Mouse (Mus musculus) CD4-positive helper T cell, adult 2 months (primary cell): ENCODE results near the gene Mamstr.
"Not testable (repeated sequence)": the region's sequence is repeated elsewhere in the genome, so short reads cannot be mapped to it uniquely, and the experiment has no call there.

Experiments
- DNase-seq: peaks from one replicate; pipeline ENCODE4 v3.0.0-alpha.2; 2012; ENCODE audit warnings: low read depth, missing footprints, low spot score

The Mamstr gene

DNA sequence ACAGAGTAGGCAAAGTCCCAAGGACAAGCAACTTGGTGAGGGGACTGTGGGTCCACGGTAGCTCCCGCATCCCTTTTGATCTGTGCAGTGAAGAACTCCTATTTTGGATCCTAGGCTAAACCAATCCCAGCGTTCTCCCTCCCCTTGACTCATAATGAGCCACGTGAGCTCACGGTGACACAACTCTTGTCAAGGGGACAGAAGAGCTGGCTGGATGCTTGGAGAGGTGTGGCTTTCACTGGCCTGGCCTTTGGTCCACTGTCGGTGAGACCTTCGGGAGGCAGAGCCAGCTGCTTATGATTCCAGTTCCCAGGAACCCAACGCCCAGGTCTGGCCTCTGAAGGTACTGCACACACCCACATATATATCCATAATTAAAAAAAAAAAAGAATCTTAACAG lies 9.6 kb downstream of the Mamstr start:
- no peak for DNase-seq

DNA sequence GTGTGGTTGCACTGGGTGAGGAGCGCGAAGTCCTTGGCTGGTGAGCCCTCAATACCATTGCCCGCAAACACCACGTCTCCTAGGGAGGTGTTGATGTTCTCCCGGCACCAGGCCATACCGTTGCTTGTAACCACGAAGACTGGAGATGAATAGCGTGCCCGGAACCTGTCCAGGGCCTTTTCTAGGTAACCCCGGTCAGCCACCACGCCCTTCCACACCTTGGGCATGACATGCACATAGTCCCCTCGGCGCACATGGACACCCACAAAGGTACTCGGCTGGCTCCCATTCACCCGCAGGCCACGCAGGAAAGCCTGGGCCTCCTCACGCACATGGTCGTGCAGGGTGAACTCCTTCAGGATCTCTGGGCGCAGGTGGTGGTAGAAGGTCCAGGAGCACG lies 10.7 kb downstream of the Mamstr start:
- DNase-seq, result not testable (repeated sequence)

DNA sequence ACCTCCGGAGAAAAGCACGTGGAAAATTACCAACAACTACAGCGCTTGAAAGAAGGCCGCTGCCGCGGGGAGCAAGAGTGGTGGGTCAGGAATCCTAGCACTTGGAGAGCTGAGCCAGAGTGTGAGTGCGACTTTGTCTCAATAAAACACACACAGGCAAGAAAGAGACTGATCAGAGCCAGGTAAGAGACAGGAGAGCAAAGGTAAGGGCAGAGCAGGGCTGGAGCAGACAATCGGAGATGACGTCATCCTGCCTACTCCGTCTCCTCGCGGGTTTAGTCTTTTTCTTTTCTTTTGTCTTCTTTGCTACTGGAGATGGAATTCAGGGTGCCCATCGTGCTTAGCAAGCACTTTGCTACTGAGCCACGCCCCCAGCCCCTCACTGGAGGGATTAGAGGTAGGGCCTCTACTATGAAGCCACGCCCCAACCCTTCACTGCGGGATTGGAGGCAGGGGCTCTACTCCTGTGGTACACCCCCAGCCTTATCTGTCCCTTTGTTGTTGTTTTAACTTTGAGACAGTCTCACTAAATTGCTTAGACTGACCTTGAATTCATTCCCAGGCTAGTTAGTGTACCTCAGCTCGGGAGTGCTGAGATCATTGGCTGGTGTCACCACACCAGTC lies 14.8 kb downstream of the Mamstr start:
- DNase-seq, result no peak

GRCm38 (mm10) chr7:45660746-45661478 lies 21.1 kb downstream of the Mamstr start:
- DNase-seq, result no peak

DNA sequence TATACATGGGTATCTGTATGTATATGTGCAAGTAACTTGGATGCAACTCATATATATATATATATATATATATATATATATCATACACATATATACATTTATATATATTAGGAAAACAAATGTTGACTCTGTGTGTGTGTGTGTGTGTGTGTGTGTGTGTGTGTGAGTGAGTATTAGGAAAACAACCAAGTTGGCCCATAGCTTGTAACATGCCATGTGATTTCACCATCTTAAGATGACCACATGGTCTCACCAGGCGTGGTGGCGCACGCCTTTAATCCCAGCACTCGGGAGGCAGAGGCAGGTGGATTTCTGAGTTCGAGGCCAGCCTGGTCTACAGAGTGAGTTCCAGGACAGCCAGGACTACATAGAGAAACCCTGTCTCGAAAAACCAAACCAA lies 21.9 kb downstream of the Mamstr start:
- DNase-seq, result not testable (repeated sequence)

GRCm38 (mm10) chr7:45665303-45666138 lies 25.7 kb downstream of the Mamstr start:
- DNase-seq, result no peak

GRCm38 (mm10) chr7:45666161-45666560 lies 26.4 kb downstream of the Mamstr start, which contains the start of gene Fut2:
TSS of gene Fut2 (minus strand) at chr7:45666394.
- no peak for DNase-seq

- DNase-seq, result no peak
Measured at GRCm38 (mm10) chr7:45667761-45668160, 28.0 kb downstream of the Mamstr start.

DNA sequence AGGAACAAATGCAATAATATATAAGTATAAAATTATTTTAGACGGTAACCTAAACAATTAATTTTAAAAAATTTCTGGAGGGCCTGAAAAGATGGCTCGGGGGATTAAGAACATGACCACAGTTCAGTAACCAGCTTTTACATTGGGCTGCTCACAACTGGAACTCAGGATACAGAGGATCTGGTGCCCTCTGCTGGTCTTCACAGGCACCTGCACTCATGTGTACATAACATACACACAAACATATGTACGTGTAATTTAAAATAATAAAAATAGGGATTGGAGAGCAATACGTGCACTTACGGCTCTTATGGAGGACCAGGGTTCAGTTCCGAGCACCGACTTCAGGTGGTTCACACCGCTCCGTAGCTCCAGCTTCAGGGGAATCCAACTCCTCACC lies 29.1 kb downstream of the Mamstr start:
- DNase-seq, result no peak

- DNase-seq, result no peak
Measured at GRCm38 (mm10) chr7:45677627-45678295, 38.0 kb downstream of the Mamstr start.

DNA sequence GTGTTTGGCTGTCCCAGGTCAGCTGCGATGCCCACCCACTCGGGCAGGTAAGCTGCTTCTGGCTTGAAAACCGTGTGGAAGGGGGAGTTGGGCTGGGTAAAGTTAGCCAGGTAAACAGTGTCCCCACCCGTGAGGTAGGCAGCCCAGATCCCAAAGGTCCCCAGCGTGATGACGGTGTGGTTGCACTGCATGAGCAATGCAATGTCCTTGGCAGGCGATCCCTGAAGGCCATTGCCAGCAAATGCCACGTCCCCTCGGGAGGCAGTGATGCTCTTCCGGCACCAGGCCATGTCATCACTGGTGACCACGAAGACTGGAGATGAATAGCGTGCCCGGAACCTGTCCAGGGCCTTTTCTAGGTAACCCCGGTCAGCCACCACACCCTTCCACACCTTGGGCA lies 38.7 kb downstream of the Mamstr start:
- no peak for DNase-seq

- no peak for DNase-seq
Measured at GRCm38 (mm10) chr7:45679966-45680621, 40.3 kb downstream of the Mamstr start.

DNA sequence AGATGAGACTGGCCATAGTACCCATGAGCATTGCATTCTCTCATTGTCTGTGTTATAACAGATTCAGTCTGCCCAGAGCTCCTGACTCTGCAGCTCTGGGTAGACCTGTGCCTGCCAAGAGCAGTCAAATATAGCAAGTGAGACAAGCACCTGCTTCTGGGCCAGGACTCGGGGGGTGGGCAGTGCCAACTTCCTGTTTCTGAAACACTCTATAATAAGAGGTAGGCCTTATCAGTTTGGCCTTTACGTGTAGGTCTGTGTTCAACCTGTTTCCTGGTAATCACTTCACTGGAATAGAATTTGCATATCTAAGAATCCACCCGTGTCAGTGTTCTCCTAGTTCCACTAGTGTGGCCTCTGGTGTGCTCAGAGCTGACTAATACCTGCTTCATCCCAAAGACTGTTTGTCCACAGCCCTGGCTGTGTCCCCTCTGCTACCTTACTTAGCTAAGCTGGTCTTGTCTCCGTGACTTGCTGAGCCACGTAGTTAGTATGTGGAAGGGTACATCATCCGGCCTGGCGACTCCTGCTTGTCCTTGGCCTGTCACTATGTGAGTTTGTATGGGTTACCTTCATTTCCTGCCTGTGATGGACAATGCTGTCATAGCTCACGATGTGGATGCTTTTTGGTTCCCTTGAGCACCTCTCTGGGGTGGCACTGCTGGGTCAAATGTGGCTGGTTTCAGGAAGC lies 41.4 kb downstream of the Mamstr start:
- DNase-seq, result no peak

DNA sequence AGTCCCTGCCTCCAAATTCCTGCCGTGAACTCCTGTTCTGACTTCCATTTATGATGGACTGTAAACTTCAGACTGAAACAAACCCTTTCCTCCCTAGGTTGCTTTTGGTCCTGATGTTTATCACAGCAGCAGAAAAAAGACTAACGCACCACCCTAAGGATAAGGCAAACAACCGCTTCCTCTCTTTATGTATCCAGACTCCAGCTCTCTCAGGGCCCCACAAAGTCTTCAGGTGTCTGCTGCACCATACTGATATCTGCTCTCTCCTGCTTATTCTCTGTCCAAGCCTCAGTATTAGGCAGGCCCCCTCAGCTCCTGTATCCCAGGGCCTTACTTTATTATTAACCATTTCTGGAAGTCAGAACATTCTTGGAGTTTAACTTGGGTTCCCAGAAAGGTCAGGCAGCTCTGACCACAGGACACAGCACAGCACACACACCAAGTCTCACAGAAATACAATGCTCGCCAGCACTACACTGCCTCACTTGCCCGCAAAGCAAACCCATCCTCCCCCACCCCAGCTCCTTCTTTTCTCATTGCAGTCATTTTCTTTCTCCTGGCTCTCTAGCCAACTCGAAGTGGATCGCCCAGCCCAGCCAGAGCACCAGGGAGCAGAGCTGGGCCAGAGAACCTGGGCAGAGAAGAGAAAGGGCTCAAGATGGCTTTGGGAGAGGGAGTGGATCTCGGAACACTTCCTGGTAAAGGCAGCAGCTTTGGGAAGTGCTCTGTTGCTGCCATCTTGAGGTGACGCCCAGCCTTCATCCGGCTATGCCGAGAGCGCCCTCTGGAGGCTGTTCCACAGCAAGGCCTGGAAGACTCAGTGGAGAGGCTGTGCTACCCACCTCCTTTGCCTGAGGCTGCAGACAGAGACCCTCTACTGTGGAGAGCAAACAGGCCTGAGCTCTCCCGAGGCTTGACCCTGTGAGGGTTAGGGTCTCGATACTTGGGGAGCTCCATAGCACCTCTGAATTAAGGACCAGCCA lies 42.7 kb downstream of the Mamstr start:
- peak; percentile 82 for DNase-seq

DNA sequence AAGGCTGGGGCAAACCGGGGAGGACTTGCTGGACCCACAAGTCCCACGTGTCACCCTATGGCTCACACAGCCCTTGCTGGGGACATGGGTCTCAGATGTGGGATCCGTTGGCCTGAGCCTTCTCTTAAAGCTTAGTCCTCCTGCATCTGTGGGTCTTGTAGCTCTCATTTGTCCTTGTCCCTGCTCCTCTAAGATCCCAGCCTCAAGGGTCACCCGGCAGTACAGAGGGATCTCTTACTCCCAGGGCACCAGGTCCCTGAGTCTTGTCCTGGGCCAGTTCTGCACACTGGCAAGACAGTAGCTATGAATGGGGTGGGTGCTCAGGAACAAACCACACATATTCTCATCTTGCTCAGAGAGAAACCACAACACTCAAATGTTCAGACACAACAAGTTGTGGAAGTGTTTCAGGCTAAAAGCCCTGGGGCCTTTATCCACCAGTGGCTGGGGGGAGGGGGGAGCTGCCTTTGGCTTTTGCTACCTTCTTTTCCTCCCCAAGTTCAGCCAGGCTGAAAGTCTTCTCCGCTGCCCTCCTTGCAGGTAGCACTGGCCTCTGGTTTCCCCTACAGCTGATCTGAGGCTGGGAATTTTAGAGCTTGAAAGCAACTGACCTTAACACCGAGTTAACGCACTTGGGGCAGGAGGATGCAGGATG lies 43.7 kb downstream of the Mamstr start, which contains the start of gene Ntn5:
Gene Ntn5, plus strand, starts transcription at position 627 of the 655 bp plus-strand sequence.
- peak; percentile 41 for DNase-seq

- no peak for DNase-seq
Measured at GRCm38 (mm10) chr7:45685811-45686210, 46.0 kb downstream of the Mamstr start.

- peak; percentile 40 for DNase-seq
Measured at GRCm38 (mm10) chr7:45686841-45687240, 47.1 kb downstream of the Mamstr start.

GRCm38 (mm10) chr7:45689099-45689498 lies 49.3 kb downstream of the Mamstr start:
- no peak for DNase-seq

GRCm38 (mm10) chr7:45689800-45690199 lies 50.0 kb downstream of the Mamstr start:
- DNase-seq, result no peak
